Mouse (Mus musculus) E14TG2a.4 (cell line): ENCODE data around the gene Tcf7l1.

Experiments
- CTCF ChIP-seq: conservative IDR thresholded peaks from 2 replicates; pipeline ENCODE4 v1.5.1; 2014; ENCODE audit warnings: low read length
- NANOG ChIP-seq: IDR thresholded peaks from 2 replicates; pipeline ENCODE4 v1.6.1; 2014; ENCODE audit warnings: borderline replicate concordance, low read length, mixed read lengths

- TF ChIP-seq CTCF (no peak), NANOG (no peak)
Observed at GRCm38 (mm10) chr6:72745781-72746180, 43.3 kb downstream of the Tcf7l1 start.
